Mouse (Mus musculus) layer of hippocampus, adult 8-10 months (tissue): Measurements from ENCODE around the gene Hrasls. TPM values are rescaled to one million over a fixed set of nuclear protein-coding genes. Genes with fewer than 3 reads are reported as not detected.

ENCODE experiments used
- DNase-seq, 2 experiments: peaks; one replicate each; pipeline ENCODE4 v3.0.0; 2022; ENCODE audit warnings: low spot score in 2 of 2
- total RNA-seq, 4 experiments: library from RNA; stranded (reverse); gene quantifications; 2 replicates each; pipeline ENCODE4 v1.2.4; 2022

The Hrasls gene
- total RNA-seq, result 10 to 100 TPM; 11.6 to 13.9 (median 13.1) TPM

GRCm38 (mm10) chr16:29209605-29210411 is at the start of gene Hrasls:
Hrasls (plus strand) TSS chr16:29209695.
- DNase-seq, result no peak

DNA sequence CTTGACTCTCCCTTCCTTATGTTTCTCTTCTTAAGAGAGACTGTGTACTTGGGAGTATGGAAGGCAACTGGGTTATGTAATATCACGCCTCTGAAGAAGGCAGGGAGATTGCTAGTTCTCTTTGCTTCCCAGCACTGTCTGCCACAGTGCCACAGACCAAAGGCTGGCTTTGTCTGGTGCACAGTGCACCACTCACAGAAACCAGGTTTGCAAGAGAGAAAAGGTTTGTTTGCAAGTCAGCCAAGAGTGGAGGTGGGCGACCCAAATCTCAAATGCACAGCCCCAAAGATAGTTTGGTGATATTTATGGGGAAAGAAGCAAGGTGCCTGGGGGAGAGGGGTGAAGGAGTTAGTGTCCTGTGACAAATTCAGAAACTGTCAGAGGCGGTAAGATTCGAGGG is 47.2 kb upstream of the Hrasls start:
- peak in 1 of 2 experiments; percentile 5 for DNase-seq

- DNase-seq, result no peak
Observed at GRCm38 (mm10) chr16:29167051-29167450, 42.4 kb upstream of the Hrasls start.

GRCm38 (mm10) chr16:29171741-29172140 is 37.8 kb upstream of the Hrasls start:
- DNase-seq, result no peak

GRCm38 (mm10) chr16:29173201-29173600 is 36.3 kb upstream of the Hrasls start:
- DNase-seq, result no peak

- no peak for DNase-seq
Observed at GRCm38 (mm10) chr16:29174831-29175350, 34.6 kb upstream of the Hrasls start.

DNA sequence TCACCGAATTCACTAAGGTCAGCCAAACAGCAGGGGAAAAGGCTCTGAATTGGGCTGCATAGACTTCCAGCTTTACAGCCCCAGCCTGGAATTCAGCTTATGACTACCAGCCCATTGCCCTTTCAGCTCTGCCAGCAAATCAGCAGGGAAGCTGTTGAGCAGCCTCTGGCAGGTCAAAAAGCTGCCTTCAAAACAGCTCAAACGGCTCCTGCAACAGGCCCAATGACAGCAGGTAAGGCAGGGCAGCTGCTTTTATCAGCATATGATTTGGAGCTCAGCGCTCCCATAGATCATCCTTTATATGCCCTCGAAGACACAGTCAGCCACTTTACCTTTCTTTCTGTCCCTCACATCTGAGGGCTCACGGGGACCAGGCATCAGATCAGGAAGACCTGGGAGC is 16.6 kb upstream of the Hrasls start:
- no peak for DNase-seq

GRCm38 (mm10) chr16:29193981-29194380 is 15.5 kb upstream of the Hrasls start:
- DNase-seq, result no peak

- DNase-seq, result no peak
Observed at GRCm38 (mm10) chr16:29195156-29195555, 14.3 kb upstream of the Hrasls start.

DNA sequence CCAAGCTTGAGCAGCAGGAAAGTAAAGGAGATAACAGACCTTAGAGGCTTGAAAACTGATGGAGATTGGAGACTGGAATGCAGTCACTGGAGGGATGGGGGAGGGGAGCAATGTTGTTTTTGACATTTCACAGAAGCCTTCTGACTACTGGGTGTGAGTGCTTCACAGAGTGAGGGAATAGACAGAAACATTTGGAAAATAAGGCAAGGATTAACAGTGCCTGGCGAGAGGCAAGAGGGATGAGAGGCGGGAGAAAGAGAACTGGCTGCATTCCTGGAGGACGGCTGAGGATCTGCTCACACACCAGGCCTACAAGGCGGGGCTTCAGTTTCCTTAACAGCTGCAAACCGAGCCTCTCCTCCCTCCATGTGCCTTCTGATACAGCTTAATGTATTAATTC is 11.0 kb upstream of the Hrasls start:
- DNase-seq, result peak; percentile 42 to 49

GRCm38 (mm10) chr16:29201146-29201545 is 8.3 kb upstream of the Hrasls start:
- no peak for DNase-seq

GRCm38 (mm10) chr16:29204875-29205274 is 4.6 kb upstream of the Hrasls start:
- peak; percentile 28 to 59 for DNase-seq

DNA sequence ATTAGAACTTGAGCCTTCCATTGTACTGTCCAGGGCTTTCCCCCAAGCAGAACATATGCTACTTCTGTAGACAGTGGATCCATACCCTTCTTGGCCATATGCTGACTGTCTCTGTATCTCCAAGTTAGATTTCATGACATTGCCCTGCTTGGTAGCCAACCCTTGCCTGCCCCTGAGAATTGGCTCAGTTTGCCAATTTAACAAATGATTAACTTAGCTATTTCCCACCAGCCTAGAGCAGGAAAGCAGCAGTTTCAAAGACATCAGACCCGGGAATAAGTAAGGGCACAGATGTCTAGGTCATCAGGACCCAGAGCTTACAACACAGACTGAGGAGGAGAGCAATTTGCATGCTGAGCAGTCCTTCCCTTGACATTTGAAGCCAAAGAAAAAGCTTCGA is 3.9 kb upstream of the Hrasls start:
- no peak for DNase-seq

GRCm38 (mm10) chr16:29208841-29209240 is 654 bp upstream of the Hrasls start:
- no peak for DNase-seq

GRCm38 (mm10) chr16:29216395-29217295 is 7.2 kb downstream of the Hrasls start:
- peak; percentile 36 to 51 for DNase-seq

- DNase-seq, result no peak
Observed at GRCm38 (mm10) chr16:29235951-29236350, 26.5 kb downstream of the Hrasls start.

GRCm38 (mm10) chr16:29254325-29254724 is 44.8 kb downstream of the Hrasls start:
- no peak for DNase-seq

Other genes with a start within 250 kb of the Hrasls start
- gene Atp13a5, start 169.0 kb downstream of the Hrasls start, total RNA-seq, result 10 to 100 TPM in 3 of 4 experiments, 1 to 10 TPM in 1; 9.7 to 15.2 (median 13.5) TPM